Mouse (Mus musculus) limb, embryonic 11.5 days (tissue): ENCODE data around the gene Fyn. TPM values are rescaled to one million over a fixed set of nuclear protein-coding genes. Genes with fewer than 3 reads are reported as not detected.

Source experiments
- ATAC-seq: fragments of 200-750 bp; cut with Nextera tagmentation; 2 replicates; pipeline ENCODE4 v1.8.0; 2017; ENCODE audit warnings: low read depth; ENCODE audit not compliant: insufficient number of reproducible peaks, low FRiP score, low TSS enrichment
- DNase-seq: peaks from one replicate; pipeline ENCODE4 v3.0.0-alpha.2; 2015; ENCODE audit warnings: low spot score
- H3K27ac ChIP-seq: fragments of 300-500 bp; sonication (generic); replicated peaks from 2 replicates; pipeline ENCODE4 v1.5.1; 2014; ENCODE audit warnings: low read depth, mild to moderate bottlenecking, low read length
- H3K27me3 ChIP-seq: fragments of 300-500 bp; sonication (generic); 2 replicates; pipeline ENCODE4 v1.6.1; 2014; ENCODE audit warnings: mild to moderate bottlenecking, low read length, mixed read lengths; ENCODE audit not compliant: control insufficient read depth, insufficient read depth
- H3K36me3 ChIP-seq: fragments of 300-500 bp; sonication (generic); 2 replicates; pipeline ENCODE4 v1.6.1; 2014; ENCODE audit warnings: mild to moderate bottlenecking, low read length, moderate library complexity, mixed read lengths; ENCODE audit not compliant: control insufficient read depth, insufficient read depth
- H3K4me1 ChIP-seq: fragments of 300-500 bp; sonication (generic); 2 replicates; pipeline ENCODE4 v1.6.1; 2014; ENCODE audit warnings: low read length, mixed read lengths; ENCODE audit not compliant: control insufficient read depth, insufficient read depth
- H3K4me2 ChIP-seq: fragments of 300-500 bp; sonication (generic); 2 replicates; pipeline ENCODE4 v1.6.1; 2014; ENCODE audit warnings: low read depth, mild to moderate bottlenecking, moderate library complexity; ENCODE audit not compliant: severe bottlenecking
- H3K4me3 ChIP-seq: fragments of 300-500 bp; sonication (generic); 2 replicates; pipeline ENCODE4 v1.5.1; 2014; ENCODE audit warnings: low read depth, low read length
- H3K9ac ChIP-seq: fragments of 300-500 bp; sonication (generic); 2 replicates; pipeline ENCODE4 v1.6.1; 2014; ENCODE audit warnings: mild to moderate bottlenecking, low read length
- H3K9me3 ChIP-seq: fragments of 300-500 bp; sonication (generic); 2 replicates; pipeline ENCODE4 v1.6.1; 2016; ENCODE audit warnings: low read length; ENCODE audit not compliant: control insufficient read depth
- WGBS: fragments of 180-500 bp; shearing (Covaris S2); extraction: QIAGEN DNeasy Blood & Tissue Kit; methylation state at CpG from one replicate; pipeline ENCODE4 v1.1.7; 2014; 5-methylcytosine and 5-hydroxymethylcytosine counted together
- polyA plus RNA-seq: library from polyadenylated mRNA; unstranded; fragments of >200 nt; fragmentation: Nextera tagmentation; extraction: Ambion mirVana; gene quantifications from 2 replicates; pipeline ENCODE4 v1.2.1, GENCODE M21; 2014

The Fyn gene
- polyA plus RNA-seq, 1 experiment from 2014 or later = 20.6 TPM

DNA sequence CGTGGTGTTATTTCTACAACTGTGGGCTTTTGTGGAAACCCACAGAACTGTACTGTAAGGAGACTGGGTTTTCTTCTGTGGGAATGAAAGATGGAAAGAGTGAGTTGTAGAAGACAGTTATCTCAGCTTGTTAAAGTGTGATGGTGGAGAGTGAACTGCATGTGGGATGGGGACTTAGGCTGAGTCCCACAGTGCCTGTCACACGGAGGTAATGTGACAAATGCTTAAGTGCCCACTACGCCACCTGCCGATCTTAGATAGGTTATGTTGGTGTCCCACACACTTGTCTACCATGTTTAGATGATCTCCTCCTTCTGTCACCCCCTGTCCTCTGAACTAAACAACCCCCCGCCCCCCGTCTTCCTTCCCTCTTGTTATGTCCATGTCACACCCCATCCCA lies 88.1 kb downstream of the Fyn start:
- Histone ChIP-seq H3K9ac (no peak overlapping the region), H3K9me3 (no peaks in the 10 kb centered on the region), H3K4me1 (no peaks in the 10 kb centered on the region), H3K4me3 (no peak overlapping the region), H3K27me3 (no peaks in the 10 kb centered on the region), H3K27ac (no peak overlapping the region), H3K36me3 (no peaks in the 10 kb centered on the region), H3K4me2 (no peak overlapping the region)
- no peak for ATAC-seq
- DNase-seq = no peak
- WGBS = 88% methylated on average over 6 of the region's 6 CpGs

DNA sequence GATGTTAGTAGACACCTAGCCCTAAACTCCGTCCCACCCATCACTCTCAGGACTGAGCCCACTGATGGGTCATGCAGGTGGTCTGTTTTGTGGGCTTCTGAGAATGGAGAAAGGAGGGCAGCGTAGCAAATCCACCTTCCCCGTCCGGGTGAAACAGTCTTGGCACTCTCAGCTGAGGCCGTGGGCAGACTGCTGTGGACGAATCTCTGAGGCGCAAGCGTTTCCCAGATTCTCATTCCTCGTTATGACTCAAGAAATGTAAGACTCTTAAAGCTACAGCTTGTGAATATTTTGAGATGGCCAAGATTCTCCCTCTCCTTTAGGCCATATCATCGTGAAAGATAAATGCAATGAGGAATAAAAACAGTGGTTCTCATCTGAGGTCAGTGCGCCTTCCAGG lies 88.6 kb downstream of the Fyn start:
- H3K4me2 ChIP-seq = no peak overlapping the region
- ATAC-seq = no peak
- no peaks in the 10 kb centered on the region for H3K36me3 ChIP-seq
- no peak overlapping the region for H3K27ac ChIP-seq
- H3K9ac ChIP-seq = no peak overlapping the region
- WGBS = 92% methylated on average over 11 of the region's 11 CpGs
- H3K4me1 ChIP-seq = no peaks in the 10 kb centered on the region
- no peaks in the 10 kb centered on the region for H3K27me3 ChIP-seq
- no peak for DNase-seq
- H3K9me3 ChIP-seq = no peaks in the 10 kb centered on the region
- H3K4me3 ChIP-seq = no peak overlapping the region

DNA sequence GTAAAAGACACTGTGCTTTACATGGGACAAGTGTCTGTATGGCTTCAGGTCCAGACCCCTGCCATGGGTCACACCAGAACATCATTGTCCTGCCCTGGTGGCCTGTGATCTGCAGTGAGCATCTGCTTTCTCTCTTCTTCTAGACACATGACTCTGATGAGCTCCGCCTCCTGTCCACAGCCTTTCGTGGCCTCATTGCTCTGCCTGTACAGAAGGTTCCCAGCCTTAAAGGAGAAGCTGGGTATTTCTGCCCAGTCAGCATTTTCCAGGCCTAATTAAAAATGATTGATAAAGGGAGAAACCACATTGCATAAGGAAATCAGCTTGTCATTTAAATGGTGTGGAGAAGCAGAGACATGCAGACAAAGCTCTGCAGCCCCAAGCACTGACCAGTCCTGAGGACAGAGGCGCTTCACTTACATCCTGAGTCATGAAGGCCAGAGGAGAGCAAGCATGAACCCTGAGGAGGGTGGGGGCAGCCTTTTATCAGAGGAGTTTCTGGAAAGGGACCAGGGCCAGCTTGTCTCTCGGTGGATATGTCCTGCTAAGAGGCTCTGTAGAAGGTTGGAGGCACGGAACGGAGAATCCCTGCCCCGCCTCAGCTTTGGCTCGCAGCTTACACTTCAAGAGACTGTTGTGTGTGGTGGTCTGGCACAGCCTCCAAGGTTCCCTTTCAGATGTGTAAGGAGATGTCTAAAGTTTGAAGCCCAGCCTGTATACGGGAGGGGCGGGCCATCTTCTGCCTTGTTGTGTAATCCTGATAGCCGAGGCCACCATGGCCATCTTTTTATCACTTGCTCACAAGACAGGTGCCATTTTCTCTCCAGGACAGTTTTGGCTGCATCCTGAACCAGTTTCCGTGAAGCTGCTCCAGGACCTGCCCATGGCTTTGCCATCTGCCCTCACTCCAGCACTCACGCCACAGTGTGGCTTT lies 90.4 kb downstream of the Fyn start:
- Histone ChIP-seq H3K4me3 (no peak overlapping the region), H3K4me2 (no peak overlapping the region), H3K4me1 (peaks cover 3% of the 10 kb centered on the region; the same call in 1 of the 2 replicates), H3K9ac (no peak overlapping the region), H3K9me3 (no peaks in the 10 kb centered on the region), H3K27me3 (no peaks in the 10 kb centered on the region), H3K27ac (no peak overlapping the region), H3K36me3 (no peaks in the 10 kb centered on the region)
- ATAC-seq (no peak), DNase-seq (no peak)
- 71% methylated on average over 13 of the region's 13 CpGs for WGBS

DNA sequence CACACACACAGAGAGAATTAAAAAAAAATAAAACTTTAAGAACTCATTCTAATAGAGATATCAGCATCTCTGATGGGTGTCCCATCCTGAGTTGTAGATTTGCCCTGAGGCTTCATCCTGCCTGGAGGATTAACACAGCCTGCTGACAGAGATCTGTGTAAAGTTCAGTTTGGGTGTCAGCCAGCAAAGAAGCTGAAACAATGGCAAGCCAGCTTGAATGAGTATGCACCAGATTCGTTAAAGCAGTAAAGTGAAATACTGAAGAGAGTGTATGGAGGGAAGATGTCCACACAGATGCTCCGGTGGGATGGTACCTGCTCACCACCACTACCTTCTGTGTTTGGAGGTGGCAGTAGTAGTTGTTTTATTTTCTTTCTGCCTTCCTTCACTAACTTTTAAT lies 92.0 kb downstream of the Fyn start:
- no peak overlapping the region for H3K27ac ChIP-seq
- H3K4me3 ChIP-seq = no peak overlapping the region
- 87% methylated on average over 2 of the region's 2 CpGs for WGBS
- H3K9ac ChIP-seq = no peak overlapping the region
- no peaks in the 10 kb centered on the region for H3K9me3 ChIP-seq
- no peak overlapping the region for H3K4me2 ChIP-seq
- peaks cover 3% of the 10 kb centered on the region; the same call in 1 of the 2 replicates for H3K4me1 ChIP-seq
- no peak for ATAC-seq
- no peak for DNase-seq
- H3K27me3 ChIP-seq = no peaks in the 10 kb centered on the region
- no peaks in the 10 kb centered on the region for H3K36me3 ChIP-seq

DNA sequence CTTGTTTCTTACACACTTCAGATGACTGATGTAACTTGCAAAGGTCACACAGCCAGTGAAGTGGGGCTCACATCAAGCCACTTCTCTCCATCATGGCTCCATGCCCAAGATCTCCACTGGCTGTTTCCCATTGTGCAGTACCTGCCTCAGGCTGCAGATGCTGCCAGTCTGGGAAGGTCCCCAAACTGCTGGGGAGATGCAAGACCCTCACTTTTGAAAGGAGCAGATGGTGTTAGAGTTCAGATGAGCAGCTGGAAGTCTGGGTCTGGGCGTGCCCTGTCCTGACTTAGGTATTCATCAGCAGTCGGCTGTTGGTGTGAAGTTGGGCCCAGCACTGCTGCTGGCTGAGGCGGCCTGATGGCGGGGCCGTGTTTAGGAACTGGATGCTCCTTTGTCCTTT lies 93.3 kb downstream of the Fyn start:
- no peak overlapping the region for H3K4me3 ChIP-seq
- ATAC-seq (no peak), DNase-seq (no peak)
- no peaks in the 10 kb centered on the region for H3K36me3 ChIP-seq
- H3K9ac ChIP-seq = no peak overlapping the region
- WGBS = 33% methylated on average over 5 of the region's 5 CpGs
- no peak overlapping the region for H3K27ac ChIP-seq
- no peak overlapping the region for H3K4me2 ChIP-seq
- peaks cover 3% of the 10 kb centered on the region; the same call in 1 of the 2 replicates for H3K4me1 ChIP-seq
- no peaks in the 10 kb centered on the region for H3K27me3 ChIP-seq
- no peaks in the 10 kb centered on the region for H3K9me3 ChIP-seq

DNA sequence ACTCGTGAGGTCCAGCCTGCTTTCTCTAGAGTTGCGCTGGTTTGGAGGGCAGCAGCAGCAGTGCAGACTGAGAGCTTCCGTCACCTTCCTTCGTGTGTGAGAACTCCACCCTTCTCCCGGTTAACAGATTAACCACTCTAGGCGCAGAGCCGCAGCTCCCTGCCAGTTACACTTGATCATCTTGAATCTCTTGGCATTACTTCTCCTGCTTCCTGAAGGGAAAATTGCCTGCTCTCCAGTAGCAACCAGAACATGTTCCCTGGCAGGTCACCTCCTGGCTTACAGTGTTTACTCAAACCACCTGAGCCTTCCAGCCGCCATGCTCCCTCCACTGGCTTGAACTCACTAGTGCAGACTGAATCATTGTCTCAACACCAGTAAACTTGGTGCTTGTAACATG lies 94.1 kb downstream of the Fyn start:
- H3K27ac ChIP-seq = no peak overlapping the region
- 53% methylated on average over 8 of the region's 8 CpGs for WGBS

DNA sequence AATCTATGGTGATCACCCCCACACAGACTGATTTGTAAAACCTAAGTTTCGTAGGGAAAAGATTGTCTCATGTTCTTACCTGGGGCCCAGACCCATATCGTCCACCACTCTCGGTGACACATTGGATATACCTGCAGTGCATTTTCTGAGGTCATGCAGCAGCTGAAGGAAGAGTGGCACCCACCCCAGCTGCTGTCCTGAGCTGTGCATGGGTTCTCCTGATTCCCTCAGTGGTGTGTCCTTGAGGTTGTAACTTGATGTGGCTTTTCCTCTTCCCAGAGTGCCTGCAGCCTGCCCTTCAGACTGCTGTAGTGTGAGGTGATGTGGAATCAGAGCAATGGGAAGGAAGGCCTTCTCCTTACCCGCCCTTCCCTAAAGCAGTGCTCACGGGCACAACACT lies 95.7 kb downstream of the Fyn start:
- no peak overlapping the region for H3K4me2 ChIP-seq
- H3K4me1 ChIP-seq = peaks cover 3% of the 10 kb centered on the region; the same call in 1 of the 2 replicates
- no peaks in the 10 kb centered on the region for H3K9me3 ChIP-seq
- no peaks in the 10 kb centered on the region for H3K36me3 ChIP-seq
- no peak overlapping the region for H3K4me3 ChIP-seq
- no peaks in the 10 kb centered on the region for H3K27me3 ChIP-seq
- H3K9ac ChIP-seq = no peak overlapping the region
- ATAC-seq = no peak
- 96% methylated on average over 5 of the region's 5 CpGs for WGBS
- H3K27ac ChIP-seq = no peak overlapping the region
- no peak for DNase-seq

More for the DNA sequence above, 94.1 kb downstream of the Fyn start:
- Histone ChIP-seq H3K9ac (no peak overlapping the region), H3K27me3 (no peaks in the 10 kb centered on the region), H3K9me3 (no peaks in the 10 kb centered on the region), H3K4me1 (peaks cover 3% of the 10 kb centered on the region; the same call in 1 of the 2 replicates), H3K4me2 (no peak overlapping the region), H3K36me3 (no peaks in the 10 kb centered on the region), H3K4me3 (no peak overlapping the region)
- ATAC-seq = no peak
- no peak for DNase-seq

DNA sequence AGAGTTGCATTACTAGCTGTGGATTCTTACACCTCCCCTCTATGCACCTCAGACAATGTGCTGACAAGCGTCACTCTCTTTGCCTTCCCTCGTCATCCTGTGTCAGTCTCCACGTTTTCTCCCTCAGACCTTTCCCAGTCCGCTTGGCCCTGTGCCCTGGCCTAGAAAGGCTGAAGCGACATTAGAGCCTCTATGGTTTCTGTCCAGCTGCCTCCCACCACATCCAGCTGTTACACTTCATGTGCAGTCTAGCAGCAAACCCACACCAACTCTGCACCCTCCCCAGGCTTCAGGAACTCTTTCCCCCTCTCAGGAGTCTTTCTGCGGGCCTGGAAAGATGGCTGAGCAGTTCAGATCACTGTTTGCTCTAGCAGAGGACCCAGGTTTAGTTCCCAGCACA lies 98.7 kb downstream of the Fyn start:
- ATAC-seq = no peak
- H3K4me1 ChIP-seq = peaks cover 3% of the 10 kb centered on the region; the same call in 1 of the 2 replicates
- H3K27me3 ChIP-seq = no peaks in the 10 kb centered on the region
- no peak overlapping the region for H3K27ac ChIP-seq
- H3K36me3 ChIP-seq = no peaks in the 10 kb centered on the region
- no peak for DNase-seq
- WGBS = 84% methylated on average over 6 of the region's 6 CpGs
- H3K9me3 ChIP-seq = no peaks in the 10 kb centered on the region
- no peak overlapping the region for H3K4me3 ChIP-seq
- H3K4me2 ChIP-seq = no peak overlapping the region
- no peak overlapping the region for H3K9ac ChIP-seq
